Mouse (Mus musculus) adrenal gland, adult 10 weeks (tissue): ENCODE measurements around the gene Zdhhc1. TPM values are rescaled to one million over a fixed set of nuclear protein-coding genes. Genes with fewer than 3 reads are reported as not detected.

Experiments used
- polyA plus RNA-seq: library from polyadenylated mRNA; stranded (reverse); fragments of 350-450 nt; fragmentation: Illumina TruSeq; extraction: RNeasy Lipid Tissue Mini Kit (QIAGEN cat#74804); gene quantifications from one replicate; pipeline ENCODE4 v1.2.3, GENCODE M21; 2014; ENCODE audit warnings: low read depth, low replicate concordance

The Zdhhc1 gene
- 1.7 TPM for polyA plus RNA-seq

GRCm38 (mm10) chr8:105496439-105497180 lies at the start of gene Zdhhc1:
Gene Zdhhc1, minus strand, starts transcription at chr8:105496902.

GRCm38 (mm10) chr8:105518436-105519313 lies 22.0 kb upstream of the Zdhhc1 start, which contains the start of gene Hsd11b2:
Gene Hsd11b2, plus strand, starts transcription at chr8:105518755.

GRCm38 (mm10) chr8:105471314-105472015 lies 25.2 kb downstream of the Zdhhc1 start, which contains the start of gene Tppp3:
Gene Tppp3, minus strand, starts transcription at chr8:105471526.

Other genes with a start within 250 kb of the Zdhhc1 start
- gene B3gnt9, start 241.7 kb downstream of the Zdhhc1 start, polyA plus RNA-seq: 1.6 TPM
- 1.2 TPM for gene Tradd, start 232.3 kb downstream of the Zdhhc1 start, polyA plus RNA-seq
- not detected for gene Fbxl8, start 232.3 kb downstream of the Zdhhc1 start, polyA plus RNA-seq
- not detected for gene Hsf4, start 227.1 kb downstream of the Zdhhc1 start, polyA plus RNA-seq
- 1.4 TPM for gene Nol3, start 220.8 kb downstream of the Zdhhc1 start, polyA plus RNA-seq
- 0.70 TPM for gene 4931428F04Rik, start 207.0 kb downstream of the Zdhhc1 start, polyA plus RNA-seq
- gene Exoc3l, start 200.8 kb downstream of the Zdhhc1 start, polyA plus RNA-seq: not detected
- 5.1 TPM for gene E2f4, start 199.2 kb downstream of the Zdhhc1 start, polyA plus RNA-seq
- 1.0 TPM for gene Elmo3, start 191.3 kb downstream of the Zdhhc1 start, polyA plus RNA-seq
- not detected for gene Lrrc29, start 170.6 kb downstream of the Zdhhc1 start, polyA plus RNA-seq
- gene Tmem208, start 170.5 kb downstream of the Zdhhc1 start, polyA plus RNA-seq: 5.9 TPM
- 0.64 TPM for gene Fhod1, start 148.9 kb downstream of the Zdhhc1 start, polyA plus RNA-seq
- not detected for gene Slc9a5, start 148.1 kb downstream of the Zdhhc1 start, polyA plus RNA-seq
- not detected for gene Plekhg4, start 123.6 kb downstream of the Zdhhc1 start, polyA plus RNA-seq
- gene Kctd19, start 83.4 kb downstream of the Zdhhc1 start, polyA plus RNA-seq: not detected
- 1.2 TPM for gene Lrrc36, start 83.3 kb downstream of the Zdhhc1 start, polyA plus RNA-seq
- not detected for gene Tppp3, start 25.4 kb downstream of the Zdhhc1 start, polyA plus RNA-seq
- not detected for gene Hsd11b2, start 21.9 kb upstream of the Zdhhc1 start, polyA plus RNA-seq
- gene Atp6v0d1, start 69.1 kb upstream of the Zdhhc1 start, polyA plus RNA-seq: 22.7 TPM
- gene Ripor1, start 108.4 kb upstream of the Zdhhc1 start, polyA plus RNA-seq: 1.2 TPM
- 80.5 TPM for gene Ctcf, start 139.7 kb upstream of the Zdhhc1 start, polyA plus RNA-seq
- not detected for gene Agrp, start 140.5 kb upstream of the Zdhhc1 start, polyA plus RNA-seq
- gene Carmil2, start 189.4 kb upstream of the Zdhhc1 start, polyA plus RNA-seq: not detected
- 0.70 TPM for gene Acd, start 204.2 kb upstream of the Zdhhc1 start, polyA plus RNA-seq
- gene Pard6a, start 204.2 kb upstream of the Zdhhc1 start, polyA plus RNA-seq: not detected
- gene 4933405L10Rik, start 210.8 kb upstream of the Zdhhc1 start, polyA plus RNA-seq: not detected
- 0.52 TPM for gene Enkd1, start 211.3 kb upstream of the Zdhhc1 start, polyA plus RNA-seq